Mouse (Mus musculus): ENCODE measurements around the gene Thrap3. TPM values are rescaled to one million over a fixed set of nuclear protein-coding genes. Genes with fewer than 3 reads are reported as not detected.

Thrap3 gene
- polyA plus RNA-seq, 1 experiment from 2014 or later: 236 TPM

- no peak for ATAC-seq (ENCODE audit: low FRiP score, low read depth)
- Histone ChIP-seq H3K4me3 (no peak overlapping the region), H3K27ac (no peak overlapping the region), H3K4me2 (replicated peaks) (no peak overlapping the region), H3K4me1 (peaks cover 16% of the 10 kb centered on the region), H3K27me3 (replicated peaks) (no peaks in the 10 kb centered on the region), H3K9me3 (no peaks in the 10 kb centered on the region), H3K36me3 (no peaks in the 10 kb centered on the region), H3K9ac (no peak overlapping the region)
- WGBS: 92% methylated on average over 12 of the region's 12 CpGs
These were observed 2.2 kb upstream of the Thrap3 start for GRCm38 (mm10) chr4:126204661-126205230.

GRCm38 (mm10) chr4:126204016-126204415 lies 1.5 kb upstream of the Thrap3 start:
- H3K9me3 ChIP-seq: no peaks in the 10 kb centered on the region
- H3K4me1 ChIP-seq: peaks cover 20% of the 10 kb centered on the region
- no peak for ATAC-seq (ENCODE audit: low FRiP score, low read depth)
- WGBS: 80% methylated on average over 8 of the region's 8 CpGs
- no peak overlapping the region for H3K9ac ChIP-seq
- H3K27ac ChIP-seq: no peak overlapping the region
- H3K4me3 ChIP-seq: no peak overlapping the region
- H3K27me3 ChIP-seq (replicated peaks): no peaks in the 10 kb centered on the region
- peak overlapping the region; percentile 7; the same call in 1 of the 2 replicates for H3K4me2 ChIP-seq (replicated peaks)
- H3K36me3 ChIP-seq: no peaks in the 10 kb centered on the region

- WGBS: 72% methylated on average over 10 of the region's 10 CpGs
- Histone ChIP-seq H3K27ac (peak overlapping the region; percentile 60; the same call in 1 of the 2 replicates), H3K9me3 (no peaks in the 10 kb centered on the region), H3K27me3 (replicated peaks) (no peaks in the 10 kb centered on the region), H3K4me3 (peak overlapping the region; percentile 74; the same call in 1 of the 2 replicates), H3K4me1 (peaks cover 23% of the 10 kb centered on the region), H3K9ac (peak overlapping the region; percentile 45), H3K36me3 (no peaks in the 10 kb centered on the region), H3K4me2 (replicated peaks) (peak overlapping the region; percentile 71)
- ATAC-seq (ENCODE audit: low FRiP score, low read depth): no peak; the same call in 1 of the 2 replicates
These were observed 856 bp upstream of the Thrap3 start for GRCm38 (mm10) chr4:126203336-126203895.

- Histone ChIP-seq H3K9me3 (no peaks in the 10 kb centered on the region), H3K4me2 (replicated peaks) (peak overlapping the region; percentile 71), H3K36me3 (no peaks in the 10 kb centered on the region; the same call in 1 of the 2 replicates), H3K4me3 (peak overlapping the region; percentile 74), H3K27ac (peak overlapping the region; percentile 85), H3K9ac (peak overlapping the region; percentile 79), H3K27me3 (replicated peaks) (no peaks in the 10 kb centered on the region), H3K4me1 (peaks cover 23% of the 10 kb centered on the region)
- no peak for ATAC-seq (ENCODE audit: low FRiP score, low read depth)
- 1% methylated on average over 28 of the region's 28 CpGs for WGBS
These were observed 852 bp downstream of the Thrap3 start for GRCm38 (mm10) chr4:126201514-126202302.

GRCm38 (mm10) chr4:126200656-126201055 lies 1.9 kb downstream of the Thrap3 start:
- Histone ChIP-seq H3K27me3 (replicated peaks) (no peaks in the 10 kb centered on the region), H3K9me3 (no peaks in the 10 kb centered on the region), H3K36me3 (no peaks in the 10 kb centered on the region; the same call in 1 of the 2 replicates), H3K27ac (no peak overlapping the region), H3K4me3 (peak overlapping the region; percentile 13), H3K9ac (peak overlapping the region; percentile 48; the same call in 1 of the 2 replicates), H3K4me1 (peaks cover 23% of the 10 kb centered on the region), H3K4me2 (replicated peaks) (peak overlapping the region; percentile 71)
- WGBS: 81% methylated on average over 2 of the region's 2 CpGs
- no peak for ATAC-seq (ENCODE audit: low FRiP score, low read depth)

DNA sequence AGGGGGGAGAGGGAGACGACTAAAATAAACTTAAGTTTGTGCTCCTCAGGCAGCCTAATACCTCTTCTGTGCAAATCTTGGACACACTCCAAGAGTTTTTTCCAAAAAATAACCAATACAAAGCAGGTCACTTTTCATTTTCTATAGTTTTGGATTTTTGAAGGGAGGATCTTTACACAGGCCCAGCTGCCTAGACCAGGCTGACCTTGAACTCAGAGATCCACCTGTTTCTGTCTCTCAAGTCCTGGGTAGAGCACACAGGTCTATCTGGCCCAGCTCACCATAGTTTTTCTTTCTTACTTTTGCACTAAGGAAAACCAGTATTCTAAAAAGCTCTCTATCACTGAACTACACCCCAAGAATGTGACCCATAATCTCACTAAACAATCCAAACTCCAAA lies 2.5 kb downstream of the Thrap3 start:
- no peak overlapping the region for H3K4me3 ChIP-seq
- H3K36me3 ChIP-seq: no peaks in the 10 kb centered on the region; the same call in 1 of the 2 replicates
- no peak overlapping the region for H3K9ac ChIP-seq

DNA sequence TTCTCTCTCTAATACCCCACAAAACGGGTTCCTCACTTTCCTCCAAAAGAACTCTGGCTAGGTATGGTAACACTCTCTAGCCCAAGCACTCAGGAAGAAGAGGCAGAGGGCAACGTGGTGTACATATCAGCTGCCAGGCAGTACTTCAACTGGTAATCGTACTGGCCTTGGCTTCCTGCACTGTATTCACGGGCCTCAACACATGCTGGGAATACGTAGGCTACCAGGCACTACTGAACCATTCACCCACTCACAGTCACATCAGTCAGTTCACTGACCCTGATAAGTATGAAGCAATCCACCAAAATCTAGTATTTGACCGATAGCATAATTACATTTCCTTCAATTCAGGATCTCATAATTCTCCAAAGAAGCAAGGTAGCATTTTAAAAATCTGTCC lies 3.0 kb downstream of the Thrap3 start:
- no peak for ATAC-seq (ENCODE audit: low FRiP score, low read depth)
- Histone ChIP-seq H3K4me2 (replicated peaks) (peak overlapping the region; percentile 71), H3K9ac (no peak overlapping the region), H3K4me1 (peaks cover 23% of the 10 kb centered on the region), H3K27ac (no peak overlapping the region), H3K9me3 (no peaks in the 10 kb centered on the region), H3K27me3 (replicated peaks) (no peaks in the 10 kb centered on the region), H3K4me3 (no peak overlapping the region), H3K36me3 (peaks cover under 1% of the 10 kb centered on the region; the same call in 1 of the 2 replicates)
- WGBS: 83% methylated on average over 6 of the region's 6 CpGs

More for the DNA sequence above, 2.5 kb downstream of the Thrap3 start:
- ATAC-seq (ENCODE audit: low FRiP score, low read depth): no peak
- 71% methylated on average over 1 of the region's 1 CpGs for WGBS
- H3K27me3 ChIP-seq (replicated peaks): no peaks in the 10 kb centered on the region
- H3K9me3 ChIP-seq: no peaks in the 10 kb centered on the region
- H3K4me1 ChIP-seq: peaks cover 23% of the 10 kb centered on the region
- H3K4me2 ChIP-seq (replicated peaks): peak overlapping the region; percentile 71
- no peak overlapping the region for H3K27ac ChIP-seq

- Histone ChIP-seq H3K9me3 (no peaks in the 10 kb centered on the region), H3K36me3 (peaks cover 13% of the 10 kb centered on the region), H3K4me3 (no peak overlapping the region), H3K4me1 (peaks cover 23% of the 10 kb centered on the region), H3K4me2 (replicated peaks) (no peak overlapping the region), H3K27me3 (replicated peaks) (no peaks in the 10 kb centered on the region), H3K9ac (no peak overlapping the region), H3K27ac (no peak overlapping the region)
- no peak for ATAC-seq (ENCODE audit: low FRiP score, low read depth)
- WGBS: 81% methylated on average over 3 of the region's 3 CpGs
These were observed 5.1 kb downstream of the Thrap3 start for GRCm38 (mm10) chr4:126197485-126197884.

DNA sequence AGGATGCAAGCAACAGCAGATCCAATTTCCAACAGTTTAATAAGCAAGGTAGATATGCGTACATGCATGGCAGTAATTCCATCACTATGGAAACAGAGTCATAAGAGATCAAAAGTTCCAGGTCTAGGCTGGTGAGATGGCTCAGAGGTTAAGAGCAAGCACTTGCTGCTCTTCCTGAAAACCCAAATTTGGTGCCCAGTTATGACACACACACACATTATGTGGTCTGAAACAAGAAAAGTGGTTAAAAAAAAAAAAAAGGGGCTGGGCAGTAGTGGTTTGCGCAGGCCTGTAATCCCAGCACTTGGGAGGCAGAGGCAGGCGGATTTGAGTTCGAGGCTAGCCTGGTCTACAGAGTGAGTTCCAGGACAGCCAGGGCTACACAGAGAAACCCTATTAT lies 7.6 kb downstream of the Thrap3 start:
- WGBS: 98% methylated on average over 4 of the region's 4 CpGs
- no peak overlapping the region for H3K4me3 ChIP-seq
- no peaks in the 10 kb centered on the region for H3K27me3 ChIP-seq (replicated peaks)
- peaks cover 8% of the 10 kb centered on the region; the same call in 1 of the 2 replicates for H3K4me1 ChIP-seq
- no peak overlapping the region for H3K27ac ChIP-seq
- H3K9ac ChIP-seq: no peak overlapping the region
- H3K4me2 ChIP-seq (replicated peaks): no peak overlapping the region
- no peak for ATAC-seq (ENCODE audit: low FRiP score, low read depth)
- no peaks in the 10 kb centered on the region for H3K9me3 ChIP-seq
- H3K36me3 ChIP-seq: peaks cover 23% of the 10 kb centered on the region

DNA sequence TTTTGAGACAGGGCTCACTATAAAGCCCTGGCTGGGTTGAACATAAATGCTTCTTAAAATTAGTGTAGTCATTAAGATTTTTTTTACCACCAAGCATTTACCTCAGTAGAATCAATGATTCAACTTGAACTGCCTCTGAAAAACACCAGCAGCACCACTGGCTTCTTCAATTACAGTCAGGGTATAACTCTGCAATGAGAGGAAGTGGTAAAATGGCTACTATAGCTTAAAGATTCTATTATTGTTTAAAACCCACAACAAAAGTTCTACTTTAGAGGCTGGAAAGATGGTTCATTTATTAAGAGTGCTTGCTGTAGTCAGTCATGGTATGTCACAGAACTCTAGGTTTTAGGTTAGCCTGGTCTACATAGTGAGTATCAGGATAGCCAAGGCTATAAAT lies 8.3 kb downstream of the Thrap3 start:
- peaks cover 23% of the 10 kb centered on the region for H3K36me3 ChIP-seq
- H3K9me3 ChIP-seq: no peaks in the 10 kb centered on the region

GRCm38 (mm10) chr4:126190636-126191035 lies 11.9 kb downstream of the Thrap3 start:
- peaks cover 27% of the 10 kb centered on the region for H3K36me3 ChIP-seq
- no peak overlapping the region for H3K27ac ChIP-seq
- H3K9ac ChIP-seq: no peak overlapping the region
- no peaks in the 10 kb centered on the region for H3K27me3 ChIP-seq (replicated peaks)
- no peaks in the 10 kb centered on the region for H3K9me3 ChIP-seq
- no peaks in the 10 kb centered on the region for H3K4me1 ChIP-seq
- no peak overlapping the region for H3K4me3 ChIP-seq
- no peak overlapping the region for H3K4me2 ChIP-seq (replicated peaks)
- no peak for ATAC-seq (ENCODE audit: low FRiP score, low read depth)
- WGBS: 99% methylated on average over 2 of the region's 2 CpGs

More for the DNA sequence above, 8.3 kb downstream of the Thrap3 start:
- Histone ChIP-seq H3K27me3 (replicated peaks) (no peaks in the 10 kb centered on the region), H3K9ac (no peak overlapping the region), H3K4me3 (no peak overlapping the region), H3K4me1 (peaks cover 3% of the 10 kb centered on the region; the same call in 1 of the 2 replicates), H3K4me2 (replicated peaks) (no peak overlapping the region), H3K27ac (no peak overlapping the region)
- no peak for ATAC-seq (ENCODE audit: low FRiP score, low read depth)

- no peak overlapping the region for H3K27ac ChIP-seq
- H3K9me3 ChIP-seq: no peaks in the 10 kb centered on the region
- H3K4me3 ChIP-seq: no peak overlapping the region
- H3K4me2 ChIP-seq (replicated peaks): no peak overlapping the region
- H3K27me3 ChIP-seq (replicated peaks): no peaks in the 10 kb centered on the region
- no peak overlapping the region for H3K9ac ChIP-seq
- no peaks in the 10 kb centered on the region for H3K4me1 ChIP-seq
- WGBS: 93% methylated on average over 3 of the region's 3 CpGs
- H3K36me3 ChIP-seq: peaks cover 23% of the 10 kb centered on the region; the same call in 1 of the 2 replicates
- ATAC-seq (ENCODE audit: low FRiP score, low read depth): no peak
These were observed 15.5 kb downstream of the Thrap3 start for GRCm38 (mm10) chr4:126187096-126187495.

Data from neural tube, embryonic 12.5 days (tissue).